Mouse (Mus musculus) lung, postnatal 0 days (tissue): ENCODE data around the gene Inf2. TPM values are rescaled to one million over a fixed set of nuclear protein-coding genes. Genes with fewer than 3 reads are reported as not detected.

Experiments
- ATAC-seq: fragments of 200-750 bp; cut with Nextera tagmentation; 2 replicates; pipeline ENCODE4 v1.8.0; 2017; ENCODE audit warnings: moderate library complexity
- DNase-seq: peaks from one replicate; pipeline ENCODE4 v3.0.0-alpha.2; 2016; ENCODE audit warnings: low spot score
- H3K27ac ChIP-seq: fragments of 300-500 bp; sonication (generic); 2 replicates; pipeline ENCODE4 v1.5.1; 2014; ENCODE audit warnings: antibody characterized with exemption, mild to moderate bottlenecking, low read length, mixed read lengths
- H3K27me3 ChIP-seq: fragments of 300-500 bp; sonication (generic); replicated peaks from 2 replicates; pipeline ENCODE4 v1.6.1; 2014; ENCODE audit warnings: low read length, mixed read lengths; ENCODE audit not compliant: insufficient read depth
- H3K36me3 ChIP-seq: fragments of 300-500 bp; sonication (generic); 2 replicates; pipeline ENCODE4 v1.6.1; 2014; ENCODE audit warnings: low read length, mixed read lengths; ENCODE audit not compliant: insufficient read depth
- H3K4me1 ChIP-seq: fragments of 300-500 bp; sonication (generic); 2 replicates; pipeline ENCODE4 v1.6.1; 2014; ENCODE audit warnings: antibody characterized with exemption, low read depth, low read length, mixed read lengths; ENCODE audit not compliant: insufficient read depth
- H3K4me2 ChIP-seq: fragments of 300-500 bp; sonication (generic); replicated peaks from 2 replicates; pipeline ENCODE4 v1.6.1; 2014; ENCODE audit warnings: low read depth, mild to moderate bottlenecking, low read length, moderate library complexity, mixed read lengths
- H3K4me3 ChIP-seq: fragments of 300-500 bp; sonication (generic); 2 replicates; pipeline ENCODE4 v1.5.1; 2014; ENCODE audit warnings: low read depth, low read length
- H3K9ac ChIP-seq: fragments of 300-500 bp; sonication (generic); replicated peaks from 2 replicates; pipeline ENCODE4 v1.6.1; 2014; ENCODE audit warnings: low read depth, mild to moderate bottlenecking
- H3K9me3 ChIP-seq: fragments of 300-500 bp; sonication (generic); 2 replicates; pipeline ENCODE4 v1.6.1; 2016; ENCODE audit warnings: low read length, mixed read lengths
- CTCF ChIP-seq: IDR thresholded peaks from 2 replicates; pipeline ENCODE4 v1.5.1; 2016; ENCODE audit warnings: antibody characterized with exemption, mild to moderate bottlenecking
- EP300 ChIP-seq: IDR thresholded peaks from 2 replicates; pipeline ENCODE4 v1.6.1; 2016; ENCODE audit warnings: antibody characterized with exemption, mild to moderate bottlenecking, control low read depth
- whole genome bisulfite sequencing: fragments of 180-500 bp; shearing (Covaris S2); extraction: QIAGEN DNeasy Blood & Tissue Kit; methylation state at CpG from one replicate; pipeline ENCODE4 v1.1.7; 2014; 5-methylcytosine and 5-hydroxymethylcytosine counted together
- microRNA-seq: library from miRNA; unstranded; fragments of <30 nt; microRNA quantifications from one replicate; pipeline ENCODE4, GENCODE M21; 2016
- polyA plus RNA-seq: library from polyadenylated mRNA; unstranded; fragments of >200 nt; fragmentation: Nextera tagmentation; extraction: Ambion mirVana; gene quantifications from 2 replicates; pipeline ENCODE4 v1.2.1, GENCODE M21; 2015

Gene Inf2
- polyA plus RNA-seq, 1 experiment from 2014 or later = 5.2 TPM

DNA sequence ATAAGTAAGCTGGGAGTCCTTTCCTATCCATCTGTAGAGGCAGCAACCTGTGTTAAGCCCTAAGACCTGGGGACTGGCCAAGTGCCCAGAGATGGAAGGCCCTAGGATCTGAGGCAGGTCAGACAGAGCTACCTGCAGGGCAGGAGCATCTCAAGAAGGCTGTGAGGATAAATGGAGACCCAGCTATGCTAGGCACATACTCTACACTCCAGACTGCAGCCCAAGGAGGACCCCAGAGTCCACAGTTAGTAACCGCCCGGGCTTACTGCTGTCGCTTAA lies 72.7 kb downstream of the Inf2 start:
- Histone ChIP-seq H3K9ac (no peak overlapping the region), H3K27ac (peak overlapping the region; percentile 69; the same call in 1 of the 2 replicates), H3K4me3 (no peak overlapping the region), H3K4me2 (no peak overlapping the region), H3K27me3 (no peaks in the 10 kb centered on the region), H3K36me3 (peaks cover 36% of the 10 kb centered on the region; the same call in 1 of the 2 replicates), H3K4me1 (peaks cover 41% of the 10 kb centered on the region; the same call in 1 of the 2 replicates), H3K9me3 (no peaks in the 10 kb centered on the region)
- no peak for TF ChIP-seq EP300
- TF ChIP-seq CTCF = no peak
- ATAC-seq (no peak), DNase-seq (no peak)
- WGBS = 30% methylated on average over 3 of the region's 3 CpGs

DNA sequence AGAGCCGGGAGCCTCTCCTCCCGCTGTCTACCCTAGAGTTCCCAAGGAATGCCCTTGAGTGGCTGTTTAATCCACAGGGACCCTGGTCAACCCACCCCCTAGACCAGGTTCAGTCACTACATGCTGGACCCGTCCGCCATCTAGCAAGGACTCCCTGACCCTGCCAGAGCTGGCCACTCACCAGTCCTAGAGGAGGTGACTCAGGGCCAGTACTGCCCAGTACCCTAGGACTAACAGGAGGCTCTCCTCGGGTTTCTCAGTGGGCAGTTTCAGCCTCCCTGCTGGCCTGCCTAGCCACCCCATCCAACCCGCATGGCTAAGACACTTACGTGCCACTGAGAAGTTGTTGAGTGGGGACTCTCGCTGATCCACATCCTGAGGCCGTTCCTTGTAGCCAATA lies 73.3 kb downstream of the Inf2 start:
- no peak overlapping the region for H3K4me3 ChIP-seq
- H3K4me2 ChIP-seq = no peak overlapping the region

DNA sequence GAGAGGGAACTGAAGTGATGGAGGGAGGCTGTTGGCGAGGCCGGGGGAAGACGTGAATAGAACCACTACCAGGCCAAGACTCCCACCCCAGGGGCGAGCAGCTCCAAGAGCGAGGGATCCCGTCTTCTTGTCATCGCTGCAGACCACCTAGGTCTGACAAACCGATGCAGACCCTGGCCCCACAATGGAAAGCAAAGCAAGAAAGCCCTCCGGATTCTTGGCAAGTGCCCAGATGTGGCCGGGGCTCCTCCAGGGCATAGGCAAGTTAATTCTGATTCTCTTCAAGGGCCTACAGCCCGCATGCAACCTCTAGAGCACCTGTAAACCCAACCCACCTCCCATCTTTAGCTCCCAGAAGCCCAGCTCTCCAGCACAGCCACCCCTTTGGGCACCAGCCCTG lies 74.7 kb downstream of the Inf2 start:
- H3K36me3 ChIP-seq = peaks cover 19% of the 10 kb centered on the region
- no peak overlapping the region for H3K4me3 ChIP-seq
- no peak for DNase-seq
- no peaks in the 10 kb centered on the region for H3K9me3 ChIP-seq
- no peak for ATAC-seq
- H3K4me1 ChIP-seq = peaks cover 53% of the 10 kb centered on the region
- no peak overlapping the region for H3K9ac ChIP-seq
- no peak overlapping the region for H3K4me2 ChIP-seq
- H3K27me3 ChIP-seq = no peaks in the 10 kb centered on the region
- WGBS = 68% methylated on average over 11 of the region's 11 CpGs
- no peak overlapping the region for H3K27ac ChIP-seq
- TF ChIP-seq EP300 (no peak), CTCF (no peak)

More for the DNA sequence above, 73.3 kb downstream of the Inf2 start:
- H3K9me3 ChIP-seq = no peaks in the 10 kb centered on the region
- H3K27ac ChIP-seq = 0 out of 2 replicates have a peak overlapping the region, but pooled peaks have one; percentile 69
- DNase-seq = no peak
- WGBS = 45% methylated on average over 9 of the region's 9 CpGs
- H3K9ac ChIP-seq = no peak overlapping the region
- peaks cover 33% of the 10 kb centered on the region for H3K36me3 ChIP-seq
- H3K27me3 ChIP-seq = no peaks in the 10 kb centered on the region
- TF ChIP-seq EP300 = no peak
- TF ChIP-seq CTCF = no peak
- peaks cover 42% of the 10 kb centered on the region; the same call in 1 of the 2 replicates for H3K4me1 ChIP-seq
- ATAC-seq = no peak

DNA sequence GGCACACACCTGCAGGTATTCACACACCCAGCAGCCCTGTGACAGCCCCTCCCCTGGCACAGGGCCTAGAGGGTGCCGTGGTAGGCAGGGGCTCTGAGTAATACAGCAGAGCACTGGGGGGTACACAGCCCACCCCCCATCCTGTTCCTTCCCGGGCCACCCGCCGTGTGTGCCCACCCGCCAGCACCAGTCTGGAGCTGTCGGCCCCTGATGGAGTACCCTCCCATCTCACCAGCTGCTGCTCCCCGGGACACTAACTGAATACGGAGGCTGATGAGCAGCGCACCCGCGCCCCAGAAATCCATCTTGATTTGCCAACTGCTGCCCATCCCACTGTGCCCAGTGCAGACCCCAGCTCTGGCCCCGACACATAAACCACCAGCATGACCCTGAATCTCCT lies 75.1 kb downstream of the Inf2 start:
- DNase-seq (no peak), ATAC-seq (no peak)
- Histone ChIP-seq H3K36me3 (peaks cover 18% of the 10 kb centered on the region), H3K4me2 (no peak overlapping the region), H3K27me3 (no peaks in the 10 kb centered on the region), H3K9me3 (no peaks in the 10 kb centered on the region), H3K27ac (no peak overlapping the region), H3K9ac (no peak overlapping the region), H3K4me1 (peaks cover 57% of the 10 kb centered on the region), H3K4me3 (no peak overlapping the region)
- WGBS = 87% methylated on average over 12 of the region's 12 CpGs
- TF ChIP-seq EP300 (no peak), CTCF (no peak)

DNA sequence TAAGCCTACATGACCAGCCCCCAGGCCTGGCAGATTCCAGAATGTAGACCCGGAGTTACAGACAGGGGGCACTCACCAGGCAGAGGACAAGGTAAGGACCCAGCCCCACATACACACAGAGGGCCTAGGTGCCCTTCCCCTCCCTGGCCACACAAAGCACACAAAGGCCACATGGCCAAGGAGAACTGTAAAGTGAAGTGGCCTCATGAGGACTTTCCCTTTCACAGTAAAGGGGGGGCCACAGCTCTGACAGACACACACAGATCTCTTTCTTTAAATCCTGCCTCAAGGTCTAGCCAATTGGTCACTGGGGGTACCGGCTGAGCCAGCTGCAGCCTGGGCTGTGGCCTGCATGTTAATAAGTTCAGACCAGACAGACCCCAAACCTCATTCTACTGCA lies 75.5 kb downstream of the Inf2 start:
- no peak overlapping the region for H3K4me2 ChIP-seq

DNA sequence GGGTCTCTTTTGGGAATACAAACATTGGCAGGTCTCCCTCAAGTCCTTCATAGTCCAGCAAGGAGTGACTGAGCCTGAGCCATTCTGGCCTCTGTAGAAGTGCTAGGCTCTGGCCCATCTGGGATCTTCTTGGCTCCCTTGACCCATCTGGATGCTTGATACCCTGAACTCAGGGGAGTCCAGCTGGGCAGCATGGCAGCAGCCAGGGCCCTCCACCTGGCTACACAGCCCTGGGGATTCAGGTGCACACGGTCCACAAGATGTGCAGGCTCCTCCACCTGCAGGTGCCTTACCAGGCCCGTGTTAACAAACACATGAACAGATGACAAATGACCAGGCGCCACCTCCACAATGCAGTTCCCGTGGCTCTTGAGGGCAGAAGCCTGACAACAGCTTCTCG lies 76.1 kb downstream of the Inf2 start:
- Histone ChIP-seq H3K27ac (peak overlapping the region; percentile 34), H3K36me3 (peaks cover 15% of the 10 kb centered on the region), H3K4me3 (no peak overlapping the region), H3K9ac (no peak overlapping the region), H3K27me3 (no peaks in the 10 kb centered on the region), H3K4me2 (no peak overlapping the region), H3K4me1 (peaks cover 58% of the 10 kb centered on the region), H3K9me3 (no peaks in the 10 kb centered on the region)
- DNase-seq = no peak
- TF ChIP-seq EP300 (no peak), CTCF (no peak)
- ATAC-seq = no peak
- 41% methylated on average over 5 of the region's 5 CpGs for WGBS

More for the DNA sequence above, 75.5 kb downstream of the Inf2 start:
- peaks cover 58% of the 10 kb centered on the region for H3K4me1 ChIP-seq
- H3K9ac ChIP-seq = no peak overlapping the region
- H3K27ac ChIP-seq = no peak overlapping the region
- H3K4me3 ChIP-seq = no peak overlapping the region
- DNase-seq (peak; percentile 53), ATAC-seq (no peak)
- no peak for TF ChIP-seq EP300
- TF ChIP-seq CTCF = peak; percentile 25; the same call in 1 of the 2 replicates
- WGBS = 33% methylated on average over 2 of the region's 2 CpGs
- H3K9me3 ChIP-seq = no peaks in the 10 kb centered on the region
- H3K27me3 ChIP-seq = no peaks in the 10 kb centered on the region
- H3K36me3 ChIP-seq = peaks cover 14% of the 10 kb centered on the region

Small RNA genes within 50 kb of the gene (microRNA-seq; reads per million reads assigned to microRNA genes)
- not detected for gene Mir6939

Other genes starting within 250 kb of the Inf2 start
- 0.04 TPM in 1 of 2 replicates, not detected in the other for gene A530016L24Rik, start 99.3 kb upstream of the Inf2 start, polyA plus RNA-seq
- gene Tmem179, start 72.0 kb upstream of the Inf2 start, polyA plus RNA-seq = 0.07 TPM in 1 of 2 replicates, not detected in the other
- 29.9 and 43.0 TPM in 2 replicates for gene Adssl1, start 31.3 kb downstream of the Inf2 start, polyA plus RNA-seq
- gene Siva1, start 55.9 kb downstream of the Inf2 start, polyA plus RNA-seq = 130 and 152 TPM in 2 replicates
- 78.8 and 91.3 TPM in 2 replicates for gene Akt1, start 86.1 kb downstream of the Inf2 start, polyA plus RNA-seq
- 14.0 and 14.6 TPM in 2 replicates for gene Zbtb42, start 90.0 kb downstream of the Inf2 start, polyA plus RNA-seq
- 17.5 and 20.8 TPM in 2 replicates for gene Cep170b, start 131.7 kb downstream of the Inf2 start, polyA plus RNA-seq
- 19.6 and 23.8 TPM in 2 replicates for gene Pld4, start 171.9 kb downstream of the Inf2 start, polyA plus RNA-seq
- 4.8 and 4.9 TPM in 2 replicates for gene Ahnak2, start 213.9 kb downstream of the Inf2 start, polyA plus RNA-seq
- gene Clba1, start 220.2 kb downstream of the Inf2 start, polyA plus RNA-seq = 17.8 and 19.0 TPM in 2 replicates
- 28.1 and 29.5 TPM in 2 replicates for gene Cdca4, start 240.6 kb downstream of the Inf2 start, polyA plus RNA-seq